In the genomic region with DNA sequence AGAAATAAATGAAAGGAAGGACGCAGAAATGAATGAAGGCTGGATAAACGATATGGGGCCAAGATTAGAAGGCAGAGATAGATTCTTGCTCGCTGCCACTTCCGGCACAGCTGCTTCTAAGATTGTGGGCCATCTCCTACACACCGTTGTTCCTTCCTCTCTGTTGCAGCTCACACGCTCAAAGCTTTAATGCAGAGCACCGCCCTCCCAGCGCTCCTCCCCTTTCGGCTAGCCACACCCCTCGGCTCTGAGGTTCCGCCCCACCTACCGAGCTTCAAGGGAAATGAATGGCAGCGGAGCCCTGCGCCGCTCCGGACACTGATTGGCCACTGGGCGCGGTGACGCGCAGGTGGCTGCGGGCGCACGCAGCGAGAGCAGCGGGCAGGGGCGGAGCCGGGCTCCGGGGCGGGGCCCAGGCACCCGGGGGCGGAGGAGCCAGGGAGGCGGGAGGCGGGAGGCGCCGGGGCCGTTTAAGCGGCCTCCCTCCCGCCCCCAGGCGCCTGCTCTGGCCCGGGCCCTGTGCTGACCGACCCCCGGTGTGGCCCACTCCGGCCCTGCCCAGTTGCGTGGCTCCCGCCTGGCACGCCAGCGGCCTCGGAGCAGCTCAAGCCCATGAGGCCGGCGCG, we compare ENCODE assay signal across 8 mouse cellular contexts. TPM values are rescaled to one million over a fixed set of nuclear protein-coding genes. Genes with fewer than 3 reads are reported as not detected.
DNase-seq lines count a peak whose midpoint lies in the region; ATAC-seq lines count a peak whose summit lies in the region.

A gene (plus strand): TSS at position 432 of the 626 bp plus-strand sequence.

- no peaks in the 10 kb centered on the region for H3K9me3 ChIP-seq in heart, embryonic 14.5 days (ENCODE audit: control insufficient read depth, low read length)
- no peaks in the 10 kb centered on the region for H3K9me3 ChIP-seq in liver, embryonic 13.5 days (replicated peaks)
- no peaks in the 10 kb centered on the region for H3K9me3 ChIP-seq in stomach, embryonic 16.5 days (replicated peaks; ENCODE audit: control insufficient read depth, low read length)

- peak within 1 kb of the TSS; percentile 92 to 96 for H3K4me3 ChIP-seq in heart, embryonic 14.5 days (ENCODE audit: control insufficient read depth in 1 of 2, insufficient read depth in 1 of 2, low read depth in 1 of 2, low read length in 2 of 2)
- H3K4me3 ChIP-seq in liver, embryonic 13.5 days (replicated peaks), result peak within 1 kb of the TSS; percentile 79
- H3K4me3 ChIP-seq in stomach, embryonic 16.5 days (replicated peaks; ENCODE audit: low read length), result peak within 1 kb of the TSS; percentile 90

- no peaks in the 10 kb centered on the region for H3K36me3 ChIP-seq in heart, embryonic 14.5 days (ENCODE audit: control insufficient read depth, insufficient read depth, low read length)
- H3K36me3 ChIP-seq in liver, embryonic 13.5 days, result no peaks in the 10 kb centered on the region
- H3K36me3 ChIP-seq in stomach, embryonic 16.5 days (ENCODE audit: control insufficient read depth, insufficient read depth, low read length), result no peaks in the 10 kb centered on the region

- peaks cover 10 to 29% of the 10 kb centered on the region in 2 experiments for H3K4me1 ChIP-seq in heart, embryonic 14.5 days (ENCODE audit: control insufficient read depth in 2 of 2, insufficient read depth in 2 of 2, low read length in 2 of 2)
- peaks cover 33% of the 10 kb centered on the region for H3K4me1 ChIP-seq in liver, embryonic 13.5 days (replicated peaks)
- H3K4me1 ChIP-seq in stomach, embryonic 16.5 days (ENCODE audit: control insufficient read depth, insufficient read depth, low read length), result peaks cover 18% of the 10 kb centered on the region

- peak; percentile 92 for ATAC-seq in CD4-positive, CD25-positive, alpha-beta regulatory T cell, adult 4 months
- peak; percentile 99 for ATAC-seq in heart, embryonic 14.5 days (ENCODE audit: insufficient number of reproducible peaks, insufficient read depth, low FRiP score, low read depth)
- peak; percentile 99 for ATAC-seq in liver, embryonic 13.5 days (ENCODE audit: low read depth)
- peak; percentile 100 for ATAC-seq in stomach, embryonic 16.5 days (ENCODE audit: insufficient read depth, low FRiP score)

- peak within 1 kb of the TSS; percentile 98 for H3K9ac ChIP-seq in heart, embryonic 14.5 days (ENCODE audit: low read length)
- peak within 1 kb of the TSS; percentile 83 for H3K9ac ChIP-seq in liver, embryonic 13.5 days
- H3K9ac ChIP-seq in stomach, embryonic 16.5 days (ENCODE audit: low read length), result peak within 1 kb of the TSS; percentile 92

- peak within 1 kb of the TSS; percentile 78 for H3K4me2 ChIP-seq in heart, embryonic 14.5 days (ENCODE audit: low read length)
- H3K4me2 ChIP-seq in liver, embryonic 13.5 days, result peak within 1 kb of the TSS; percentile 93
- peak within 1 kb of the TSS; percentile 88 for H3K4me2 ChIP-seq in stomach, embryonic 16.5 days (ENCODE audit: low read depth, low read length)

- no peaks in the 10 kb centered on the region for H3K27me3 ChIP-seq in heart, embryonic 14.5 days (ENCODE audit: control insufficient read depth, insufficient read depth, low read length)
- no peaks in the 10 kb centered on the region for H3K27me3 ChIP-seq in liver, embryonic 13.5 days
- no peaks in the 10 kb centered on the region for H3K27me3 ChIP-seq in stomach, embryonic 16.5 days (ENCODE audit: control insufficient read depth, insufficient read depth, low read length)

- under 1% methylated on average over 38 of the region's 51 CpGs for WGBS in heart, embryonic 14.5 days
- under 1% methylated on average over 40 of the region's 51 CpGs for WGBS in liver, embryonic 13.5 days (ENCODE audit: insufficient replicate concordance)
- WGBS in stomach, embryonic 16.5 days, result under 1% methylated on average over 50 of the region's 51 CpGs

- H3K27ac ChIP-seq in heart, embryonic 14.5 days (replicated peaks in 1 of 2; ENCODE audit: control insufficient read depth in 1 of 2, insufficient read depth in 1 of 2, low read depth in 2 of 2, low read length in 2 of 2), result peak within 1 kb of the TSS; percentile 88 to 93
- H3K27ac ChIP-seq in liver, embryonic 13.5 days, result peak within 1 kb of the TSS; percentile 65
- peak within 1 kb of the TSS; percentile 75 for H3K27ac ChIP-seq in stomach, embryonic 16.5 days (ENCODE audit: low read length)

- DNase-seq in c-Kit-negative CD71-positive TER-119-positive erythroid progenitor cells, embryonic 14.5 days (ENCODE audit: low read depth, low spot score), result peak; percentile 90
- DNase-seq in fibroblast of lung, adult 2 months (ENCODE audit: low read depth), result peak; percentile 96
- peak; percentile 99 for DNase-seq in kidney, postnatal 14 days
- DNase-seq in liver, embryonic 13.5 days, result peak; percentile 96
- DNase-seq in neural tube, embryonic 10.5 days (ENCODE audit: extremely low spot score, low spot score), result peak; percentile 94

RNA-seq across cellular contexts. Expression of the gene that starts here (rescaled TPM):
- polyA plus RNA-seq in CD4-positive, CD25-positive, alpha-beta regulatory T cell, adult 4 months (2017; shearing (Covaris generic)), result 10 to 100 TPM; 20.8 to 21.5 TPM
- 68.8 and 71.9 TPM in 2 replicates for polyA plus RNA-seq in heart, embryonic 14.5 days (2014; fragmentation: Nextera tagmentation; extraction: Ambion mirVana)
- polyA plus RNA-seq in liver, embryonic 13.5 days (2015; fragmentation: Nextera tagmentation; extraction: Ambion mirVana), result 8.4 and 9.9 TPM in 2 replicates
- 47.5 and 48.6 TPM in 2 replicates for polyA plus RNA-seq in stomach, embryonic 16.5 days (2015; fragmentation: Nextera tagmentation; extraction: Ambion mirVana)

Comparison
In these comparisons a context has a peak if more than half of its experiments do, and no peak if none do; other contexts are left out.
1. Peak in every context shown above with its lines: DNase-seq, ATAC-seq, H3K4me3 ChIP-seq and H3K27ac ChIP-seq.